Mouse (Mus musculus) liver, adult 2 months (tissue): ENCODE results near the gene Fkbp3. TPM values are rescaled to one million over a fixed set of nuclear protein-coding genes. Genes with fewer than 3 reads are reported as not detected.

ENCODE experiments used
- DNase-seq: peaks from one replicate; pipeline ENCODE4 v3.0.0-alpha.2; 2011; ENCODE audit warnings: low read depth, low spot score; ENCODE audit errors: extremely low read depth
- H3K27ac ChIP-seq: fragments of 200-500 bp; replicated peaks from 2 replicates; pipeline ENCODE4 v1.5.1; 2012; ENCODE audit warnings: low read depth, mild to moderate bottlenecking, control low read depth, inconsistent platforms, low read length; ENCODE audit not compliant: insufficient read depth
- H3K27me3 ChIP-seq: fragments of 200-500 bp; 2 replicates; pipeline ENCODE4 v1.6.1; 2012; ENCODE audit warnings: mild to moderate bottlenecking, moderate library complexity, low read length, inconsistent platforms; ENCODE audit not compliant: control insufficient read depth, insufficient read depth
- H3K36me3 ChIP-seq: fragments of 200-500 bp; 2 replicates; pipeline ENCODE4 v1.6.1; 2012; ENCODE audit warnings: low read length, inconsistent platforms; ENCODE audit not compliant: control insufficient read depth, insufficient read depth
- H3K4me1 ChIP-seq: fragments of 200-500 bp; 2 replicates; pipeline ENCODE4 v1.6.1; 2011; ENCODE audit warnings: low read length; ENCODE audit not compliant: control insufficient read depth, insufficient read depth
- H3K4me3 ChIP-seq: fragments of 200-500 bp; 2 replicates; pipeline ENCODE4 v1.5.1; 2011; ENCODE audit warnings: low read depth, mild to moderate bottlenecking, control low read depth, low read length, moderate library complexity; ENCODE audit not compliant: insufficient read depth
- H3K79me2 ChIP-seq: fragments of 200-500 bp; 2 replicates; pipeline ENCODE4 v1.6.1; 2012; ENCODE audit warnings: inconsistent platforms, mild to moderate bottlenecking, low read length, moderate library complexity; ENCODE audit not compliant: control insufficient read depth, insufficient read depth
- H3K9ac ChIP-seq: fragments of 200-500 bp; 2 replicates; pipeline ENCODE4 v1.6.1; 2012; ENCODE audit warnings: low read depth, mild to moderate bottlenecking, control low read depth, inconsistent platforms, low read length
- CTCF ChIP-seq: fragments of 200-500 bp; IDR thresholded peaks from 2 replicates; pipeline ENCODE4 v1.5.1; 2011; ENCODE audit warnings: low read depth, low read length, control low read depth
- POLR2A ChIP-seq: fragments of 200-500 bp; IDR thresholded peaks from 2 replicates; pipeline ENCODE4 v1.6.1; 2011; ENCODE audit warnings: low read length, control low read depth; ENCODE audit not compliant: insufficient read depth; ENCODE audit errors: extremely low read depth
- WGBS: fragments of 180-500 bp; shearing (Covaris S2); methylation state at CpG from one replicate; pipeline ENCODE4 v1.1.7; 2018; 5-methylcytosine and 5-hydroxymethylcytosine counted together
- polyA plus RNA-seq: library from polyadenylated mRNA; depleted of rRNA; stranded (reverse); fragments of >200 nt; gene quantifications from 2 replicates; pipeline ENCODE4 v1.2.3, GENCODE M21; 2012
- total RNA-seq: library from RNA; depleted of rRNA; stranded (reverse); fragments of >200 nt; gene quantifications from 2 replicates; pipeline ENCODE4 v1.2.3, GENCODE M21; 2014

Gene Fkbp3
- total and polyA plus RNA-seq, 2 experiments: 25.2 to 30.6 TPM

- Histone ChIP-seq H3K4me1 (no peaks in the 10 kb centered on the region), H3K4me3 (no peak overlapping the region), H3K27ac (no peak overlapping the region), H3K36me3 (peaks cover 59% of the 10 kb centered on the region), H3K79me2 (no peaks in the 10 kb centered on the region), H3K9ac (no peak overlapping the region), H3K27me3 (no peaks in the 10 kb centered on the region)
- TF ChIP-seq POLR2A (no peak), CTCF (no peak)
- DNase-seq: no peak
- 78% methylated on average over 2 of the region's 2 CpGs for WGBS
Observed at GRCm38 (mm10) chr12:65058203-65058602, 15.6 kb downstream of the Fkbp3 start.

DNA sequence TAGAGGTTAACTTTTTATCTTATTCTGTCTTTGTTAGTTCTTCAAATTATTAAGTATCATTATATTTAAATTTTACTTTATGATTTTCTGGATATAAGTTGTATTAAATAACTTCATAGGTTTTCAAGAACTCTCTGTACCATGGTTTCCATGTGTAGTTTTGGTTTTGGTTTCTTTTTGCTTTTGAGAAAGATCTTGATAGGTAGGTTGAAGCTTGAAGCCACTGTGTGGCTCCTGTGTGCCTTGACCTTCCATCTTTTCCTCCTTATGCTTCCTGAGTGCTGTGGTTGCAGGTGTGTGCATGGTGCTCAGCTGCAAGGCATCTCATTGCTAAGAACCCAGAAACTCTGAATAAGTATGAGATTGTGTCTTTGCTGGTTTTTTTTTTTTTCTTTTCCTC is 25.0 kb downstream of the Fkbp3 start:
- H3K27ac ChIP-seq: no peak overlapping the region
- peaks cover 37% of the 10 kb centered on the region for H3K36me3 ChIP-seq
- H3K79me2 ChIP-seq: peaks cover 3% of the 10 kb centered on the region; the same call in 1 of the 2 replicates
- H3K4me3 ChIP-seq: no peak overlapping the region
- no peaks in the 10 kb centered on the region for H3K4me1 ChIP-seq
- no peak overlapping the region for H3K9ac ChIP-seq
- no peak for TF ChIP-seq CTCF
- no peak for TF ChIP-seq POLR2A
- no peak for DNase-seq
- no peaks in the 10 kb centered on the region for H3K27me3 ChIP-seq

DNA sequence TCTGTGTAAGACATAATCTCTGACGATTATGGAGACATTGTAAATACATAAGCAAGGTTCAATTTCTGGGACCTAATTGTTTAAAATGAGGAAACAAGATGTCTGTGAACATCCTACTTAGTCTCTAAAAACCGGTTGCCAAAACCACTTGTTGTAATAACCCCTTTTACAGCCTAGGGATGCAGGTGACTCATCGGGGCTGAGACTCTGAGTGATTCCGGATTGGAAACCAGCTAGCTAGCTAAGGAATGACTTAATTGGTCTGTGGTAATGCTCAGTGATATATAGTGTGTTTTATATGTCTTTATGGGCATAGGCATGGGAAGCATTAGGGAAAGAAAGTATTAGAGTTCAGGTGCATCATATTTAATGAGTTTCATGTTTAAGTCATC is 36.3 kb downstream of the Fkbp3 start:
- DNase-seq: peak; percentile 5
- Histone ChIP-seq H3K4me1 (peaks cover 11% of the 10 kb centered on the region), H3K27me3 (no peaks in the 10 kb centered on the region), H3K4me3 (0 out of 2 replicates have a peak overlapping the region, but pooled peaks have one; percentile 99), H3K27ac (no peak overlapping the region), H3K36me3 (peaks cover 2% of the 10 kb centered on the region; the same call in 1 of the 2 replicates), H3K79me2 (peaks cover 19% of the 10 kb centered on the region; the same call in 1 of the 2 replicates), H3K9ac (no peak overlapping the region)
- no peak for TF ChIP-seq CTCF
- no peak for TF ChIP-seq POLR2A
- 3% methylated on average over 4 of the region's 4 CpGs for WGBS

GRCm38 (mm10) chr12:65036892-65037545 is 36.8 kb downstream of the Fkbp3 start:
- H3K27me3 ChIP-seq: no peaks in the 10 kb centered on the region
- 6% methylated on average over 18 of the region's 18 CpGs for WGBS
- peak; percentile 17 for DNase-seq
- no peaks in the 10 kb centered on the region for H3K36me3 ChIP-seq
- H3K4me3 ChIP-seq: peak overlapping the region; percentile 99
- no peak overlapping the region for H3K27ac ChIP-seq
- TF ChIP-seq CTCF (no peak), POLR2A (no peak)
- H3K79me2 ChIP-seq: peaks cover 19% of the 10 kb centered on the region; the same call in 1 of the 2 replicates
- 0 out of 2 replicates have a peak overlapping the region, but pooled peaks have one; percentile 20 for H3K9ac ChIP-seq
- H3K4me1 ChIP-seq: peaks cover 11% of the 10 kb centered on the region

DNA sequence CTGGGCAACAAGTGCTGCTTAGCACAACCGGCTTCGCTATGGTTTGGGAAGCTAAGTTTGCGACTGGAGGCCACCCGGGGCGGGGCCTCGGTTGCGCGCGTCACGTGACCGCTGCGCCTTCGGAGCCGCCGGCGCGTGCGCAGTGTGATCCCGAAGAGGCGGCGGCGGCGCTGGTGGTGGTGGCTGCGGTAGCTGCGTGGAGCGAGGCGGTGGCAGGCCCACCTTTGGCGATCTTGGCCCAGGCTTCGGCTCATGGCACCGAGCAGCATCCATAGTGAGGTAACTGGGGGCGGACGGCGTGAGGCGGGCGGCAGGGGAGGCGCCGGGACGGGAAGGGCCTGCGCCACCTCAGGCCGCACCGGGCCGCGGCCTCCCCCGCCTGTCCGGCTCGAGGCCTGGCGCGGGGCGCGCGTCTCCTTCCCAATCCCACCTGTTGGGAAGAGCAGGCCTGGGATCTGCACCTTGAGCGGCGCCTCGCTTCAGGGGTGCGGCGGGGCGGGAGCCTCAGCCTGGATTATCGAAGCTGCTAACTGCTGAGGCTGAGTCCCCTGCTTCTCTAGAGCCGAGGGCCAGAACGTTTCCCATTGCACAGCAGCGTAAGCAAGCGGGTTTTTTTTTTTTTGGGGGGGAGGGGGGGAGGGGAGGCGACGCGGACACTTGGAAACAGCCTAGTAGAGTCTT is 37.5 kb downstream of the Fkbp3 start, which contains the start of gene Prpf39:
TSS of gene Prpf39 (plus strand) at position 144 of the 681 bp plus-strand sequence.
- peak; percentile 75 for DNase-seq
- H3K79me2 ChIP-seq: peaks cover 16% of the 10 kb centered on the region; the same call in 1 of the 2 replicates
- H3K36me3 ChIP-seq: no peaks in the 10 kb centered on the region
- H3K27ac ChIP-seq: peak within 1 kb of the TSS; percentile 93
- peak within 1 kb of the TSS; percentile 100 for H3K9ac ChIP-seq
- no peaks in the 10 kb centered on the region for H3K27me3 ChIP-seq
- TF ChIP-seq CTCF: no peak
- TF ChIP-seq POLR2A: peak; percentile 91
- H3K4me3 ChIP-seq: peak within 1 kb of the TSS; percentile 99
- H3K4me1 ChIP-seq: peaks cover 11% of the 10 kb centered on the region
- under 1% methylated on average over 64 of the region's 65 CpGs for WGBS
